Mouse (Mus musculus) small intestine, adult 10 weeks (tissue): ENCODE results near the gene Vmn1r29. TPM values are rescaled to one million over a fixed set of nuclear protein-coding genes. Genes with fewer than 3 reads are reported as not detected.

Experiments
- polyA plus RNA-seq: library from polyadenylated mRNA; stranded (reverse); fragments of 350-450 nt; fragmentation: Illumina TruSeq; extraction: RNeasy Lipid Tissue Mini Kit (QIAGEN cat#74804); gene quantifications from one replicate; pipeline ENCODE4 v1.2.3, GENCODE M21; 2014; ENCODE audit warnings: low replicate concordance

Gene Vmn1r29
- polyA plus RNA-seq, result not detected

DNA sequence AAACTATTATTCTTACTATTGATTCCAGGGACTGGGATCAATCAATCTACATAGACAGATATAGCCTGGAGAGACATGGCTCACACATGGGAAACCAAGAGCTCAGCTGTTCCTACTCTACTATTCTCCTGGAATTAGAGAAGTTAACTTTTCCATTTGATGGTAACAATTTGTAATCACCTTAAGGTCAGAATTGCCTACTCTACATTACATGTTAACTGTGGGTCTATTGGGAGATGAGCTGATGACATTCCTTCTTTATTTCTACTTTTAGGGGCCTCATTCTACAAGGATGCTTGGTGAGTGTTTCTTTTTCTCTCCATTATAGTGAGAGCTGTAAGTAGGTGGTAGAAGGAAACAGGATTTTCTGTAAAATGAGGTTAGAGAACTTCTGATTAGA, at the start of gene Vmn1r29:
Vmn1r29 (plus strand) TSS at position 301 of the 400 bp plus-strand sequence.

DNA sequence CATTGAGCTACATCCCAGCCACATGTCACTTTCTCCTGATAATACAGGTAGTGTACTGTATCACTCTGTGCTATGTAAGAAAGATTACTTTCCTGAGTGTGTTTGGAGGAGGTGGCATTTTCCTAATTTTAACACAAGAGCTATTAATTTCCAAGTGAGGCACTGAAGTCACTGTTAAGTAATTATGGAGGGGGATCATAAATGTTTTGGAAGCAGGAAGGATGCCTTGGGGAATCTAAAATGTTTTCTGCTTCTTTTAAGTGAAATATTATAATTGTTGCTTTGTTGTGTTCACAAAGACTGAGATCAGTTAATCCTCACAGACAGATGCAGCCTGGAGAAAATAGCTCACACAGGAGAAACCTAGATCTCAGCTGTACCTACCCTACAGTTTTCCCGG, 39.6 kb upstream of the Vmn1r29 start, which contains the start of gene Vmn1r28:
Vmn1r28 (plus strand) TSS at position 301 of the 400 bp plus-strand sequence.

Other genes with a start within 250 kb of the Vmn1r29 start
- gene Vmn1r27, start 82.7 kb upstream of the Vmn1r29 start, polyA plus RNA-seq, result not detected
- gene Vmn1r28, start 39.5 kb upstream of the Vmn1r29 start, polyA plus RNA-seq, result not detected
- gene Vmn1r30, start 141.8 kb downstream of the Vmn1r29 start, polyA plus RNA-seq, result not detected
- gene Vmn1r31, start 173.8 kb downstream of the Vmn1r29 start, polyA plus RNA-seq, result not detected